In the genomic region with DNA sequence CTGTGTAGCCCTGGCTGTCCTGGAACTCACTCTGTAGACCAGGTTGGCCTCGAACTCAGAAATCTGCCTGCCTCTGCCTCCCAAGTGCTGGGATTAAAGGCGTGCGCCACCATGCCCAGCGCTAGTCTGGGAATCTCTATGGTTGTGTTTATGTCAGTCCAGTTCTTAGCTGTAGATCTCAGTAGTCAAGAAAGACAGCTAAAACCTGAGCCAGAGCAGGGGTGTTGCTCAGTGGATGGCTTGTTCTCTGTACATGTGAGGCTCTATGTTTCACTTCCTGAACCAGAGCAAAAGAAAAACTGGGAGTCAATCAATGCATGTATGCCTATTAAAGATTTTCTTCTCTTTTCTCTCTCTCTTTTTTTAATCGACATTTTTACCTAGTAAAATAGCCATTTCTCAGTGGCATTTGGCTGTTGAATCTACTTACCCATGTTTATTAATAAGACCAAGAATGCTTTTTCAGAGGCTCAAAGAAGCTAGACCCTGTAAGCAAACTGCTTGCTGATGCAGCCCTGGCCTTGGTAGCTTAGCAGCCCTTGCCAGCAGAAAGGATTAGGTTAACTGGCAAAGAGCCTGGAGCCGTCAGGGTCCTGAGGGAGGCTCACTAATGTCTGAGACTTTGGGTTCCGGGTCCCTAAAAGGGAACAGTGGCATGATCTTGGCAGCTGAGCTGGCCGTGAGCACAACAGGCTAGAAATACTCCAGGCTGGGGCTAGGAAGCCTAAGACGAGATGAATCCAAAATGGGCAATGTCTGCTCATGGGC, we compare ENCODE assay signal across 9 mouse cellular contexts.
A peak's percentile ranks its signal among the peaks of the same experiment; 100 is the strongest.
DNase-seq lines count a peak whose midpoint lies in the region; ATAC-seq and TF ChIP-seq lines count a peak whose summit lies in the region.
"Had no signal": no experiment of that assay in that cellular context is flagged by ENCODE, and none has a peak within 500 bp of the region (broad histone marks: within the 10 kb centered on the region; RNA-seq: fewer than 3 reads in every experiment).

No protein-coding gene starts in this region.

- no peak overlapping the region for H3K4me2 ChIP-seq in forebrain, embryonic 11.5 days (ENCODE audit: low read depth, low read length, severe bottlenecking)
- no peak overlapping the region for H3K4me2 ChIP-seq in intestine, embryonic 15.5 days (replicated peaks)
- H3K4me2 ChIP-seq in liver, embryonic 11.5 days = no peak overlapping the region
- H3K4me2 ChIP-seq: liver, embryonic 15.5 days had no signal

- no peaks in the 10 kb centered on the region for H3K36me3 ChIP-seq in forebrain, embryonic 11.5 days (ENCODE audit: control insufficient read depth, insufficient read depth, low read length)
- no peaks in the 10 kb centered on the region for H3K36me3 ChIP-seq in forebrain, embryonic 10.5 days (replicated peaks)
- no peaks in the 10 kb centered on the region for H3K36me3 ChIP-seq in intestine, embryonic 15.5 days
- no peaks in the 10 kb centered on the region for H3K36me3 ChIP-seq in liver, embryonic 11.5 days (ENCODE audit: control insufficient read depth, insufficient read depth, low read length)
- H3K36me3 ChIP-seq: liver, embryonic 15.5 days had no signal

- no peaks in the 10 kb centered on the region for H3K4me1 ChIP-seq in forebrain, embryonic 11.5 days (replicated peaks; ENCODE audit: control insufficient read depth, insufficient read depth, low read length)
- H3K4me1 ChIP-seq in forebrain, embryonic 10.5 days = peaks cover 4% of the 10 kb centered on the region; the same call in 1 of the 2 replicates
- H3K4me1 ChIP-seq in intestine, embryonic 15.5 days (replicated peaks) = peaks cover 12% of the 10 kb centered on the region
- peaks cover 3% of the 10 kb centered on the region; the same call in 1 of the 2 replicates for H3K4me1 ChIP-seq in liver, embryonic 11.5 days (replicated peaks; ENCODE audit: control insufficient read depth, insufficient read depth, low read length)

- no peak for TF ChIP-seq CTCF in layer of hippocampus, adult 2 months (conservative IDR thresholded peaks at IDR 0.05)

- WGBS in forebrain, embryonic 11.5 days = 85% methylated on average over 9 of the region's 9 CpGs
- 89% methylated on average over 9 of the region's 9 CpGs for whole genome bisulfite sequencing in forebrain, embryonic 10.5 days
- 83% methylated on average over 9 of the region's 9 CpGs for WGBS in intestine, embryonic 15.5 days
- 79% methylated on average over 9 of the region's 9 CpGs for WGBS in liver, embryonic 11.5 days

- intact Hi-C loops in heart, postnatal 10 days (cut with DNase I) = no loop called here

- H3K4me3 ChIP-seq in forebrain, embryonic 11.5 days (ENCODE audit: low read depth, low read length) = no peak overlapping the region
- H3K4me3 ChIP-seq in forebrain, embryonic 10.5 days = no peak overlapping the region
- no peak overlapping the region for H3K4me3 ChIP-seq in layer of hippocampus, adult 2 months
- no peak overlapping the region for H3K4me3 ChIP-seq in intestine, embryonic 15.5 days (replicated peaks)
- H3K4me3 ChIP-seq in liver, embryonic 11.5 days (ENCODE audit: low read depth, low read length) = no peak overlapping the region
- H3K4me3 ChIP-seq: liver, embryonic 15.5 days had no signal

- no peaks in the 10 kb centered on the region for H3K9me3 ChIP-seq in forebrain, embryonic 11.5 days (ENCODE audit: control insufficient read depth, low read length)
- H3K9me3 ChIP-seq in forebrain, embryonic 10.5 days = no peaks in the 10 kb centered on the region
- no peaks in the 10 kb centered on the region for H3K9me3 ChIP-seq in intestine, embryonic 15.5 days
- no peaks in the 10 kb centered on the region for H3K9me3 ChIP-seq in liver, embryonic 11.5 days (ENCODE audit: control insufficient read depth, low read length)
- H3K9me3 ChIP-seq: liver, embryonic 15.5 days had no signal

- no peak overlapping the region for H3K27ac ChIP-seq in forebrain, embryonic 11.5 days (ENCODE audit: low read depth, low read length)
- H3K27ac ChIP-seq in forebrain, embryonic 10.5 days = no peak overlapping the region
- peak overlapping the region; percentile 32; the same call in 1 of the 2 replicates for H3K27ac ChIP-seq in layer of hippocampus, adult 2 months
- no peak overlapping the region for H3K27ac ChIP-seq in intestine, embryonic 15.5 days
- H3K27ac ChIP-seq in liver, embryonic 11.5 days (ENCODE audit: low read depth, low read length) = no peak overlapping the region
- H3K27ac ChIP-seq: liver, embryonic 15.5 days had no signal

- no peak for ATAC-seq in forebrain, embryonic 11.5 days (replicated peaks; ENCODE audit: low FRiP score)
- no peak for ATAC-seq in intestine, embryonic 15.5 days
- ATAC-seq in liver, embryonic 11.5 days (replicated peaks; ENCODE audit: low FRiP score) = no peak

- DNase-seq in forebrain, embryonic 11.5 days (ENCODE audit: low spot score) = peak; percentile 46
- no peak for DNase-seq in forebrain, embryonic 10.5 days (ENCODE audit: extremely low spot score, low spot score)
- DNase-seq in right cerebral cortex, postnatal 10 days (ENCODE audit: low spot score in 2 of 2) = peak; percentile 81 to 82
- no peak for DNase-seq in right cerebral cortex, adult 2 months (ENCODE audit: low spot score in 2 of 2)
- peak; percentile 35 to 41 for DNase-seq in layer of hippocampus, adult 2 months (ENCODE audit: low spot score in 2 of 2)
- no peak for DNase-seq in heart, postnatal 10 days
- no peak for DNase-seq in liver, embryonic 11.5 days (ENCODE audit: low spot score)

- no peaks in the 10 kb centered on the region for H3K27me3 ChIP-seq in forebrain, embryonic 11.5 days (ENCODE audit: control insufficient read depth, insufficient read depth, low read length)
- no peaks in the 10 kb centered on the region for H3K27me3 ChIP-seq in forebrain, embryonic 10.5 days (ENCODE audit: poor library complexity, severe bottlenecking)
- no peaks in the 10 kb centered on the region for H3K27me3 ChIP-seq in intestine, embryonic 15.5 days (replicated peaks)
- H3K27me3 ChIP-seq in liver, embryonic 11.5 days (replicated peaks; ENCODE audit: control insufficient read depth, insufficient read depth, low read length) = no peaks in the 10 kb centered on the region

- H3K9ac ChIP-seq in forebrain, embryonic 11.5 days (ENCODE audit: low read length) = no peak overlapping the region
- no peak overlapping the region for H3K9ac ChIP-seq in intestine, embryonic 15.5 days
- no peak overlapping the region for H3K9ac ChIP-seq in liver, embryonic 11.5 days (ENCODE audit: low read depth, low read length)
- H3K9ac ChIP-seq: liver, embryonic 15.5 days had no signal

Comparison
In these comparisons a context has a peak if more than half of its experiments do, and no peak if none do; other contexts are left out.
1. DNase-seq: peak in forebrain, embryonic 11.5 days (single experiment), right cerebral cortex, postnatal 10 days (2 of 2) and layer of hippocampus, adult 2 months (2 of 2); none in forebrain, embryonic 10.5 days (single experiment), right cerebral cortex, adult 2 months (0 of 2), heart, postnatal 10 days (0 of 2) and liver, embryonic 11.5 days (single experiment).